In genomic region chr3:104707772-104708144, GRCm38 (mm10) we compare ENCODE assay signal across 8 mouse cellular contexts.
DNase-seq lines count a peak whose midpoint lies in the region; ATAC-seq and TF ChIP-seq lines count a peak whose summit lies in the region.
"Not testable (repeated sequence)": the region's sequence is repeated elsewhere in the genome, so short reads cannot be mapped to it uniquely, and the experiment has no call there.

No protein-coding gene starts in this region.

- not testable (repeated sequence) for H3K9ac ChIP-seq in embryonic facial prominence, embryonic 13.5 days; heart, embryonic 15.5 days; intestine, embryonic 16.5 days (ENCODE audit: low read depth, low read length); liver, embryonic 11.5 days (ENCODE audit: low read depth, low read length); lung, embryonic 16.5 days (ENCODE audit: low read length); neural tube, embryonic 13.5 days

- H3K9me3 ChIP-seq in embryonic facial prominence, embryonic 13.5 days; heart, embryonic 15.5 days (replicated peaks); intestine, embryonic 16.5 days (ENCODE audit: control insufficient read depth, low read length); liver, embryonic 11.5 days (ENCODE audit: control insufficient read depth, low read length); lung, embryonic 16.5 days (ENCODE audit: control insufficient read depth, low read length); neural tube, embryonic 13.5 days: not testable (repeated sequence)

- H3K27me3 ChIP-seq in embryonic facial prominence, embryonic 13.5 days; heart, embryonic 15.5 days; intestine, embryonic 16.5 days (replicated peaks; ENCODE audit: control insufficient read depth, insufficient read depth, low read length); liver, embryonic 11.5 days (replicated peaks; ENCODE audit: control insufficient read depth, insufficient read depth, low read length); lung, embryonic 16.5 days (ENCODE audit: control insufficient read depth, insufficient read depth, low read depth, low read length); neural tube, embryonic 13.5 days; thymus, adult 2 months (ENCODE audit: control insufficient read depth, insufficient read depth, low read length): not testable (repeated sequence)

- ATAC-seq in embryonic facial prominence, embryonic 13.5 days (ENCODE audit: insufficient number of reproducible peaks, insufficient read depth, low FRiP score, low TSS enrichment, low read depth) = 0 out of 2 replicates have a peak, but pooled peaks have one; percentile 34
- ATAC-seq in heart, embryonic 15.5 days (replicated peaks; ENCODE audit: insufficient number of reproducible peaks, insufficient read depth, low FRiP score, low read depth) = peak; percentile 26; the same call in 1 of the 2 replicates
- ATAC-seq in intestine, embryonic 16.5 days = peak; percentile 69
- 0 out of 2 replicates have a peak, but pooled peaks have one; percentile 7 for ATAC-seq in liver, embryonic 11.5 days (replicated peaks; ENCODE audit: low FRiP score)
- ATAC-seq in lung, embryonic 16.5 days (ENCODE audit: low read depth) = peak; percentile 69
- peak; percentile 36 for ATAC-seq in neural tube, embryonic 13.5 days (ENCODE audit: low read depth)

- H3K4me1 ChIP-seq in embryonic facial prominence, embryonic 13.5 days; intestine, embryonic 16.5 days (ENCODE audit: control insufficient read depth, insufficient read depth, low read length); liver, embryonic 11.5 days (replicated peaks; ENCODE audit: control insufficient read depth, insufficient read depth, low read length); lung, embryonic 16.5 days (replicated peaks; ENCODE audit: control insufficient read depth, insufficient read depth, low read length); neural tube, embryonic 13.5 days (replicated peaks): not testable (repeated sequence)
- peaks cover 11% of the 10 kb centered on the region for H3K4me1 ChIP-seq in heart, embryonic 15.5 days (replicated peaks)
- peaks cover 15% of the 10 kb centered on the region for H3K4me1 ChIP-seq in thymus, adult 2 months (replicated peaks; ENCODE audit: control insufficient read depth, insufficient read depth, low read length)

- not testable (repeated sequence) for TF ChIP-seq POLR2A in thymus, adult 2 months (IDR thresholded peaks at IDR 0.05; ENCODE audit: control insufficient read depth, extremely low read depth, insufficient read depth, low read length, poor library complexity)

- not testable (repeated sequence) for H3K4me2 ChIP-seq in embryonic facial prominence, embryonic 13.5 days; heart, embryonic 15.5 days; intestine, embryonic 16.5 days (ENCODE audit: low read depth, low read length); liver, embryonic 11.5 days; lung, embryonic 16.5 days (ENCODE audit: low read depth, low read length); neural tube, embryonic 13.5 days

- H3K27ac ChIP-seq in embryonic facial prominence, embryonic 13.5 days; heart, embryonic 15.5 days; intestine, embryonic 16.5 days (ENCODE audit: low read length); liver, embryonic 11.5 days (ENCODE audit: low read depth, low read length); lung, embryonic 16.5 days (ENCODE audit: low read length); neural tube, embryonic 13.5 days (replicated peaks): not testable (repeated sequence)
- peak overlapping the region; percentile 51; the same call in 1 of the 2 replicates for H3K27ac ChIP-seq in thymus, adult 2 months (ENCODE audit: control insufficient read depth, insufficient read depth, low read length)

- not testable (repeated sequence) for H3K4me3 ChIP-seq in embryonic facial prominence, embryonic 13.5 days; heart, embryonic 15.5 days; intestine, embryonic 16.5 days (ENCODE audit: low read length); liver, embryonic 11.5 days (ENCODE audit: low read depth, low read length); lung, embryonic 16.5 days (ENCODE audit: low read length); neural tube, embryonic 13.5 days; thymus, adult 2 months (ENCODE audit: control insufficient read depth, insufficient read depth, low read length)

- WGBS in embryonic facial prominence, embryonic 13.5 days = 41% methylated on average over 1 of the region's 1 CpGs
- 35% methylated on average over 1 of the region's 1 CpGs for WGBS in heart, embryonic 15.5 days
- 82% methylated on average over 1 of the region's 1 CpGs for WGBS in intestine, embryonic 16.5 days
- WGBS in liver, embryonic 11.5 days = 23% methylated on average over 1 of the region's 1 CpGs
- WGBS in lung, embryonic 16.5 days = 37% methylated on average over 1 of the region's 1 CpGs
- WGBS in neural tube, embryonic 13.5 days = 61% methylated on average over 1 of the region's 1 CpGs
- 15% methylated on average over 1 of the region's 1 CpGs for WGBS in thymus, adult 2 months

- DNase-seq in CD4-positive helper T cell, adult 2 months (ENCODE audit: low read depth, low spot score) = peak; percentile 7
- not testable (repeated sequence) for DNase-seq in liver, embryonic 11.5 days (ENCODE audit: low spot score); thymus, adult 2 months

- not testable (repeated sequence) for TF ChIP-seq CTCF in thymus, adult 2 months (IDR thresholded peaks at IDR 0.05; ENCODE audit: borderline replicate concordance, control insufficient read depth, extremely low read depth, insufficient read depth, low read length, poor library complexity)

- H3K36me3 ChIP-seq in embryonic facial prominence, embryonic 13.5 days; heart, embryonic 15.5 days; intestine, embryonic 16.5 days (ENCODE audit: control insufficient read depth, insufficient read depth, low read length); liver, embryonic 11.5 days (ENCODE audit: control insufficient read depth, insufficient read depth, low read length); lung, embryonic 16.5 days (ENCODE audit: control insufficient read depth, insufficient read depth, low read length); neural tube, embryonic 13.5 days; thymus, adult 2 months (ENCODE audit: control insufficient read depth, insufficient read depth, low read length): not testable (repeated sequence)

Comparison
In these comparisons a context has a peak if more than half of its experiments do, and no peak if none do; other contexts are left out.
1. ATAC-seq: peak in every context shown above with its lines; median percentile 69 in intestine, embryonic 16.5 days; 69 in lung, embryonic 16.5 days; 36 in neural tube, embryonic 13.5 days; 34 in embryonic facial prominence, embryonic 13.5 days; 26 in heart, embryonic 15.5 days; 7 in liver, embryonic 11.5 days.